8 mouse cellular contexts compared by ENCODE assay signal in the genomic region with DNA sequence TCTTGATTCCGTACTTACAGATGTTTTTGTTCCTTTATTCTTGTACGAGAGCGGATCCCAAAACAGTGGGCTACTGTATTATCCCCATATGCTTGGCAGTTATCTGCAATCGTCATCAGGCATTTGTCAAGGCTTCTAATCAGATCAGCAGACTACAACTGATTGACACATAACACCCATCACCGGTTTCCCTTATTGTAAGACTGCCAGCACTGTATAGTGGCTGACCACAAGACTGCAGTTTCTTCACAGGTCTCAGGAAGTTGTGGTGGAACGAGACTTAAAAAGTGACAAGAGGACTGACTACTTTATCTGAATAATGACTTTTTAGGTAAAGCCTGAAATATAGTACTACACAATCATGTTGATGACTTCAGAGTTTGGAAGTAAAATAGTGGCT. TPM values are rescaled to one million over a fixed set of nuclear protein-coding genes. Genes with fewer than 3 reads are reported as not detected.
DNase-seq lines count a peak whose midpoint lies in the region; ATAC-seq and TF ChIP-seq lines count a peak whose summit lies in the region.

No protein-coding gene starts in this region.

- H3K9me3 ChIP-seq in lung, embryonic 14.5 days (ENCODE audit: low read depth, low read length): no peaks in the 10 kb centered on the region
- no peaks in the 10 kb centered on the region for H3K9me3 ChIP-seq in intestine, embryonic 15.5 days

- H3K36me3 ChIP-seq in lung, embryonic 14.5 days (ENCODE audit: insufficient read depth): peaks cover 17% of the 10 kb centered on the region; the same call in 1 of the 2 replicates
- peaks cover 12% of the 10 kb centered on the region; the same call in 1 of the 2 replicates for H3K36me3 ChIP-seq in intestine, embryonic 15.5 days

- peaks cover 7% of the 10 kb centered on the region for H3K4me1 ChIP-seq in lung, embryonic 14.5 days (ENCODE audit: insufficient read depth)
- peaks cover 7% of the 10 kb centered on the region; the same call in 1 of the 2 replicates for H3K4me1 ChIP-seq in brown adipose tissue, adult 24 weeks (ENCODE audit: control insufficient read depth, insufficient read depth, insufficient read length, low read length)
- H3K4me1 ChIP-seq in intestine, embryonic 15.5 days (replicated peaks): peaks cover 15% of the 10 kb centered on the region

- WGBS in lung, embryonic 14.5 days: 51% methylated on average over 6 of the region's 6 CpGs
- 57% methylated on average over 6 of the region's 6 CpGs for WGBS in intestine, embryonic 15.5 days

- no peak for ATAC-seq in lung, embryonic 14.5 days (ENCODE audit: insufficient read depth)
- ATAC-seq in intestine, embryonic 15.5 days: no peak

- no peak overlapping the region for H3K27ac ChIP-seq in lung, embryonic 14.5 days (ENCODE audit: low read depth)
- no peak overlapping the region for H3K27ac ChIP-seq in brown adipose tissue, adult 24 weeks (replicated peaks; ENCODE audit: low read depth, low read length)
- H3K27ac ChIP-seq in intestine, embryonic 15.5 days: no peak overlapping the region

- peak overlapping the region; percentile 9; the same call in 1 of the 2 replicates for H3K9ac ChIP-seq in lung, embryonic 14.5 days
- no peak overlapping the region for H3K9ac ChIP-seq in intestine, embryonic 15.5 days

- no peaks in the 10 kb centered on the region for H3K27me3 ChIP-seq in lung, embryonic 14.5 days (ENCODE audit: insufficient read depth, low read length)
- no peaks in the 10 kb centered on the region for H3K27me3 ChIP-seq in intestine, embryonic 15.5 days (replicated peaks)

- H3K4me2 ChIP-seq in lung, embryonic 14.5 days: peak overlapping the region; percentile 84
- peak overlapping the region; percentile 81 for H3K4me2 ChIP-seq in intestine, embryonic 15.5 days (replicated peaks)

- no peak for TF ChIP-seq CTCF in lung, embryonic 14.5 days (IDR thresholded peaks at IDR 0.05; ENCODE audit: low read depth)

- peak; percentile 22 for DNase-seq in lung, embryonic 14.5 days
- DNase-seq in lung, postnatal 14 days: no peak
- DNase-seq in monocyte, adult 2 months (ENCODE audit: low read depth in 1 of 2, low spot score in 2 of 2): peak; percentile 39 to 44
- DNase-seq in layer of hippocampus, adult 9-10 months (ENCODE audit: low spot score): no peak
- DNase-seq in thymus, postnatal 4 days: no peak
- DNase-seq in gastrocnemius, postnatal 4 days (ENCODE audit: low spot score in 2 of 2): no peak

- peak overlapping the region; percentile 84 for H3K4me3 ChIP-seq in lung, embryonic 14.5 days (ENCODE audit: low read depth, low read length)
- H3K4me3 ChIP-seq in brown adipose tissue, adult 24 weeks (ENCODE audit: insufficient read depth, low read depth, low read length): peak overlapping the region; percentile 29; the same call in 1 of the 2 replicates
- 0 out of 2 replicates have a peak overlapping the region, but pooled peaks have one; percentile 93 for H3K4me3 ChIP-seq in intestine, embryonic 15.5 days (replicated peaks)

RNA-seq across cellular contexts. Expression of gene Tmem251, which starts 1.3 kb away (rescaled TPM):
- 11.2 and 11.4 TPM in 2 replicates for polyA plus RNA-seq in lung, embryonic 14.5 days (2014; fragmentation: Nextera tagmentation; extraction: Ambion mirVana)
- 3.5 and 4.7 TPM in 2 replicates for polyA plus RNA-seq in brown adipose tissue, adult 24 weeks (2012; ENCODE audit: insufficient read depth, insufficient read length, missing spikeins)
- polyA plus RNA-seq in intestine, embryonic 15.5 days (2015; fragmentation: Nextera tagmentation; extraction: Ambion mirVana): 15.3 and 16.3 TPM in 2 replicates
- total RNA-seq in gastrocnemius, postnatal 4 days (2021): 1 to 10 TPM; 2.8 to 3.6 TPM

RNA-seq across cellular contexts. Expression of gene Moap1, which starts 1.4 kb away (rescaled TPM):
- polyA plus RNA-seq in lung, embryonic 14.5 days (2014; fragmentation: Nextera tagmentation; extraction: Ambion mirVana): 20.8 and 24.3 TPM in 2 replicates
- 1.6 and 2.3 TPM in 2 replicates for polyA plus RNA-seq in brown adipose tissue, adult 24 weeks (2012; ENCODE audit: insufficient read depth, insufficient read length, missing spikeins)
- polyA plus RNA-seq in intestine, embryonic 15.5 days (2015; fragmentation: Nextera tagmentation; extraction: Ambion mirVana): 20.5 and 23.1 TPM in 2 replicates
- 1 to 10 TPM; 7.6 to 7.8 TPM for total RNA-seq in gastrocnemius, postnatal 4 days (2021)

RNA-seq across cellular contexts. Expression of gene Gm28051, which starts 12.7 kb away (rescaled TPM):
- not detected in 2 replicates for polyA plus RNA-seq in lung, embryonic 14.5 days (2014; fragmentation: Nextera tagmentation; extraction: Ambion mirVana)
- polyA plus RNA-seq in brown adipose tissue, adult 24 weeks (2012; ENCODE audit: insufficient read depth, insufficient read length, missing spikeins): not detected in 2 replicates
- not detected in 2 replicates for polyA plus RNA-seq in intestine, embryonic 15.5 days (2015; fragmentation: Nextera tagmentation; extraction: Ambion mirVana)
- not detected for total RNA-seq in gastrocnemius, postnatal 4 days (2021)

RNA-seq across cellular contexts. Expression of gene Gon7, which starts 12.8 kb away (rescaled TPM):
- polyA plus RNA-seq in lung, embryonic 14.5 days (2014; fragmentation: Nextera tagmentation; extraction: Ambion mirVana): 29.2 and 32.3 TPM in 2 replicates
- polyA plus RNA-seq in brown adipose tissue, adult 24 weeks (2012; ENCODE audit: insufficient read depth, insufficient read length, missing spikeins): 7.5 and 8.8 TPM in 2 replicates
- polyA plus RNA-seq in intestine, embryonic 15.5 days (2015; fragmentation: Nextera tagmentation; extraction: Ambion mirVana): 30.8 and 31.2 TPM in 2 replicates
- total RNA-seq in gastrocnemius, postnatal 4 days (2021): 10 to 100 TPM in 1 of 2 experiments, 1 to 10 TPM in 1; 9.5 to 10.9 TPM

RNA-seq across cellular contexts. Expression of gene Ubr7, which starts 12.9 kb away (rescaled TPM):
- 53.2 and 54.3 TPM in 2 replicates for polyA plus RNA-seq in lung, embryonic 14.5 days (2014; fragmentation: Nextera tagmentation; extraction: Ambion mirVana)
- 12.9 and 14.5 TPM in 2 replicates for polyA plus RNA-seq in brown adipose tissue, adult 24 weeks (2012; ENCODE audit: insufficient read depth, insufficient read length, missing spikeins)
- 32.2 and 36.8 TPM in 2 replicates for polyA plus RNA-seq in intestine, embryonic 15.5 days (2015; fragmentation: Nextera tagmentation; extraction: Ambion mirVana)
- 10 to 100 TPM; 28.7 to 31.1 TPM for total RNA-seq in gastrocnemius, postnatal 4 days (2021)

Comparison
In these comparisons a context has a peak if more than half of its experiments do, and no peak if none do; other contexts are left out.
1. DNase-seq: peak in lung, embryonic 14.5 days (single experiment) and monocyte, adult 2 months (2 of 2); none in lung, postnatal 14 days (single experiment), layer of hippocampus, adult 9-10 months (single experiment), thymus, postnatal 4 days (single experiment) and gastrocnemius, postnatal 4 days (0 of 2).
2. H3K4me3 ChIP-seq: peak in every context shown above with its lines; median percentile 93 in intestine, embryonic 15.5 days; 84 in lung, embryonic 14.5 days; 29 in brown adipose tissue, adult 24 weeks.